In genomic region chr11:88099599-88100023, GRCm38 (mm10) we compare ENCODE assay signal across 8 mouse cellular contexts. TPM values are rescaled to one million over a fixed set of nuclear protein-coding genes. Genes with fewer than 3 reads are reported as not detected.
DNase-seq lines count a peak whose midpoint lies in the region; ATAC-seq lines count a peak whose summit lies in the region.

No protein-coding gene starts in this region.

- under 1% methylated on average over 38 of the region's 38 CpGs for WGBS in embryonic facial prominence, embryonic 11.5 days
- WGBS in heart, embryonic 11.5 days (ENCODE audit: insufficient replicate concordance) = under 1% methylated on average over 27 of the region's 38 CpGs
- WGBS in kidney, embryonic 15.5 days = under 1% methylated on average over 38 of the region's 38 CpGs

- peak; percentile 42; the same call in 1 of the 2 replicates for ATAC-seq in embryonic facial prominence, embryonic 11.5 days (replicated peaks; ENCODE audit: insufficient number of reproducible peaks, low FRiP score, low TSS enrichment, low read depth)
- ATAC-seq in heart, embryonic 11.5 days (replicated peaks; ENCODE audit: insufficient number of reproducible peaks, low FRiP score, low TSS enrichment) = peak; percentile 58; the same call in 1 of the 2 replicates
- peak; percentile 75 for ATAC-seq in kidney, embryonic 15.5 days (replicated peaks; ENCODE audit: low FRiP score)

- H3K36me3 ChIP-seq in embryonic facial prominence, embryonic 11.5 days (replicated peaks; ENCODE audit: control insufficient read depth, insufficient read depth, low read depth, low read length) = no peaks in the 10 kb centered on the region
- H3K36me3 ChIP-seq in heart, embryonic 11.5 days (ENCODE audit: control insufficient read depth, insufficient read depth, low read length) = no peaks in the 10 kb centered on the region
- no peaks in the 10 kb centered on the region for H3K36me3 ChIP-seq in kidney, embryonic 15.5 days

- peak overlapping the region; percentile 88 for H3K4me2 ChIP-seq in embryonic facial prominence, embryonic 11.5 days (ENCODE audit: low read depth, low read length)
- H3K4me2 ChIP-seq in heart, embryonic 11.5 days = peak overlapping the region; percentile 90
- H3K4me2 ChIP-seq in kidney, embryonic 15.5 days = peak overlapping the region; percentile 77

- H3K9ac ChIP-seq in embryonic facial prominence, embryonic 11.5 days (replicated peaks; ENCODE audit: low read length) = peak overlapping the region; percentile 97
- peak overlapping the region; percentile 96 for H3K9ac ChIP-seq in heart, embryonic 11.5 days (ENCODE audit: low read depth, low read length)
- H3K9ac ChIP-seq in kidney, embryonic 15.5 days = peak overlapping the region; percentile 84

- no peaks in the 10 kb centered on the region for H3K9me3 ChIP-seq in embryonic facial prominence, embryonic 11.5 days (replicated peaks; ENCODE audit: control insufficient read depth, low read length)
- no peaks in the 10 kb centered on the region for H3K9me3 ChIP-seq in heart, embryonic 11.5 days (replicated peaks; ENCODE audit: control insufficient read depth, low read length)
- no peaks in the 10 kb centered on the region for H3K9me3 ChIP-seq in kidney, embryonic 15.5 days (replicated peaks)

- no peaks in the 10 kb centered on the region for H3K4me1 ChIP-seq in embryonic facial prominence, embryonic 11.5 days (ENCODE audit: control insufficient read depth, insufficient read depth, low read length)
- H3K4me1 ChIP-seq in heart, embryonic 11.5 days (ENCODE audit: control insufficient read depth, insufficient read depth, low read length) = peaks cover 31% of the 10 kb centered on the region
- peaks cover 38% of the 10 kb centered on the region for H3K4me1 ChIP-seq in kidney, embryonic 15.5 days

- peak overlapping the region; percentile 89 for H3K27ac ChIP-seq in embryonic facial prominence, embryonic 11.5 days (replicated peaks; ENCODE audit: low read depth, low read length)
- H3K27ac ChIP-seq in heart, embryonic 11.5 days (ENCODE audit: low read depth, low read length) = peak overlapping the region; percentile 93
- H3K27ac ChIP-seq in kidney, embryonic 15.5 days = peak overlapping the region; percentile 95

- no peaks in the 10 kb centered on the region for H3K27me3 ChIP-seq in embryonic facial prominence, embryonic 11.5 days (ENCODE audit: control insufficient read depth, insufficient read depth, low read length)
- no peaks in the 10 kb centered on the region; the same call in 1 of the 2 replicates for H3K27me3 ChIP-seq in heart, embryonic 11.5 days (ENCODE audit: control insufficient read depth, insufficient read depth, low read length)
- H3K27me3 ChIP-seq in kidney, embryonic 15.5 days = 0 out of 2 replicates have a peak, but pooled peaks cover 2% of the 10 kb centered on the region

- DNase-seq in B cell, adult 2 months = peak; percentile 29 to 34
- peak; percentile 68 to 76 for DNase-seq in adrenal gland, adult 18-20 months (ENCODE audit: low spot score in 2 of 2)
- DNase-seq in embryonic facial prominence, embryonic 11.5 days (ENCODE audit: low spot score) = peak; percentile 73
- DNase-seq in lung, adult 18-20 months = peak; percentile 60 to 76
- DNase-seq in retina, postnatal 1 day = peak; percentile 72
- DNase-seq in urinary bladder, postnatal 25 days (ENCODE audit: low spot score) = peak; percentile 67

- peak overlapping the region; percentile 89 for H3K4me3 ChIP-seq in embryonic facial prominence, embryonic 11.5 days (ENCODE audit: low read depth, low read length)
- peak overlapping the region; percentile 74 for H3K4me3 ChIP-seq in heart, embryonic 11.5 days (ENCODE audit: low read depth, low read length)
- peak overlapping the region; percentile 73 for H3K4me3 ChIP-seq in kidney, embryonic 15.5 days (replicated peaks)

RNA-seq across cellular contexts. Expression of gene Cuedc1, which starts 1.8 kb away (rescaled TPM):
- 10 to 100 TPM; 40.2 to 42.4 TPM for total RNA-seq in adrenal gland, adult 18-20 months (2021)
- polyA plus RNA-seq in embryonic facial prominence, embryonic 11.5 days (2014; fragmentation: Nextera tagmentation; extraction: Ambion mirVana) = 11.2 and 13.1 TPM in 2 replicates
- polyA plus RNA-seq in heart, embryonic 11.5 days (2014; fragmentation: Nextera tagmentation; extraction: Ambion mirVana) = 11.6 and 11.7 TPM in 2 replicates
- polyA plus RNA-seq in kidney, embryonic 15.5 days (2015; fragmentation: Nextera tagmentation; extraction: Ambion mirVana) = 18.8 and 23.4 TPM in 2 replicates

RNA-seq across cellular contexts. Expression of gene Vezf1, which starts 31.5 kb away (rescaled TPM):
- total RNA-seq in adrenal gland, adult 18-20 months (2021) = 10 to 100 TPM; 42.4 to 44.5 TPM
- 63.1 and 69.3 TPM in 2 replicates for polyA plus RNA-seq in embryonic facial prominence, embryonic 11.5 days (2014; fragmentation: Nextera tagmentation; extraction: Ambion mirVana)
- 24.8 and 26.4 TPM in 2 replicates for polyA plus RNA-seq in heart, embryonic 11.5 days (2014; fragmentation: Nextera tagmentation; extraction: Ambion mirVana)
- 42.5 and 42.8 TPM in 2 replicates for polyA plus RNA-seq in kidney, embryonic 15.5 days (2015; fragmentation: Nextera tagmentation; extraction: Ambion mirVana)

RNA-seq across cellular contexts. Expression of gene Srsf1, which starts 52.4 kb away (rescaled TPM):
- 100 to 1,000 TPM; 219 TPM for total RNA-seq in adrenal gland, adult 18-20 months (2021)
- polyA plus RNA-seq in embryonic facial prominence, embryonic 11.5 days (2014; fragmentation: Nextera tagmentation; extraction: Ambion mirVana) = 525 and 569 TPM in 2 replicates
- polyA plus RNA-seq in heart, embryonic 11.5 days (2014; fragmentation: Nextera tagmentation; extraction: Ambion mirVana) = 205 and 242 TPM in 2 replicates
- 320 and 328 TPM in 2 replicates for polyA plus RNA-seq in kidney, embryonic 15.5 days (2015; fragmentation: Nextera tagmentation; extraction: Ambion mirVana)

Comparison
In these comparisons a context has a peak if more than half of its experiments do, and no peak if none do; other contexts are left out.
1. Peak in every context shown above with its lines: DNase-seq, ATAC-seq, H3K4me3 ChIP-seq and H3K27ac ChIP-seq.